Mouse (Mus musculus): ENCODE results near the gene Cct7. TPM values are rescaled to one million over a fixed set of nuclear protein-coding genes. Genes with fewer than 3 reads are reported as not detected.
A peak's percentile ranks its signal among the peaks of the same experiment; 100 is the strongest.
"Not testable (repeated sequence)": the region's sequence is repeated elsewhere in the genome, so short reads cannot be mapped to it uniquely, and the experiment has no call there.

The Cct7 gene
- polyA plus RNA-seq, 1 experiment: 96.7 TPM

DNA sequence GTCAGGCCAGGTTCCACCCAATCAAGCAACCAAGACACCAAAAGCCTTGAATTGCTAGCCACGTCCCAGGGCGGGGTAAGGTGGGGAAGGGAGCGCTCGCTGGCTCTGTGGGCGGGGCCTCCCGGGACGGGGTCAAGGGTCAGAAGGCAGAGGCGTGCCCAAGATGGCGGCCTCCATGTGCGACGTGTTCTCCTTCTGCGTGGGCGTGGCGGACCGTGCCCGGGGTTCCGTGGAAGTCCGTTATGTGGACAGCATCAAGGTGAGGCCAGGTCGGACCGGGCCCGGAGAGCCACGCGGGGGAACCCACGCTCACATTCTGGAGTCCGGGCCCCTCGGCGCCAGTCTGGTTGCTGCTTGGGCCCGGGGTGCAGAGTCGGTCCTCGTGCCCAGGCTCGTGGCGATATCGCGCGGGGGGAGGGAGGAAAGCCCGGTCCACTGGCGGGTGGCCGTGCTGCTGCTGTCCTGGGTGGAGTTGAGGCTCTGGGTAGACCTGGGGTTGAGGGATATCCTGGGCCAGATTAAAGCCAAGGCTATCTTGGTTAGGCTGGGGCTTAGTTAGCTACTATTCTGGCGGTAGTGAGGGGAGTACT, 19.4 kb upstream of the Cct7 start, which contains the start of gene Smyd5:
Gene Smyd5, plus strand, starts transcription at position 148 of the 590 bp plus-strand sequence.
- peaks cover 47% of the 10 kb centered on the region for H3K4me1 ChIP-seq (ENCODE audit: control insufficient read depth, insufficient read depth, low read length)
- H3K27ac ChIP-seq (ENCODE audit: insufficient read depth, low read depth, low read length): peak within 1 kb of the TSS; percentile 56
- peak within 1 kb of the TSS; percentile 77 for H3K4me3 ChIP-seq (ENCODE audit: insufficient read depth, low read length)
- TF ChIP-seq POLR2A (IDR thresholded peaks at IDR 0.05; ENCODE audit: borderline replicate concordance, low read depth, low read length) (no peak), CTCF (IDR thresholded peaks at IDR 0.05; ENCODE audit: low read depth, low read length) (no peak)

DNA sequence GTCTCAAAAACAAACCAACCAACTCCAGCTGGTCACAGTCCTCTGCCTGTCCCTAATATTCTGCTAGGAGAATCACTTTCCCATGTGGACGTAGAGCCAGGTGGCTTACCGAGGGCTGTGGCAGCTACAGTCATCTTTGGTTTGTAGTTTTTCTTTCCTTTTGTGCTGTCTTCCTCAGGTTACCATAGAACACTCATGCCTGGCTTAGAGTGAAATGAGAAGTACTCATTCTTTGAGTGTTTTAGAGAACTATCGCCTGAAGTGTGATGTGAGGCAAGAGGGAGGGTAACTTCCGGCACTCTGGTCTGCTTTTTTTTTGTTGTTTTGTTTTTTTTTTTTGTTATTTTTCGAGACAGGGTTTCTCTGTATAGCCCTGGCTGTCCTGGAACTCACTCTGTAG, 17.4 kb upstream of the Cct7 start:
- TF ChIP-seq CTCF (IDR thresholded peaks at IDR 0.05; ENCODE audit: low read depth, low read length): no peak
- peak overlapping the region; percentile 77 for H3K4me3 ChIP-seq (ENCODE audit: insufficient read depth, low read length)
- peaks cover 50% of the 10 kb centered on the region for H3K4me1 ChIP-seq (ENCODE audit: control insufficient read depth, insufficient read depth, low read length)
- H3K27ac ChIP-seq (ENCODE audit: insufficient read depth, low read depth, low read length): peak overlapping the region; percentile 56

DNA sequence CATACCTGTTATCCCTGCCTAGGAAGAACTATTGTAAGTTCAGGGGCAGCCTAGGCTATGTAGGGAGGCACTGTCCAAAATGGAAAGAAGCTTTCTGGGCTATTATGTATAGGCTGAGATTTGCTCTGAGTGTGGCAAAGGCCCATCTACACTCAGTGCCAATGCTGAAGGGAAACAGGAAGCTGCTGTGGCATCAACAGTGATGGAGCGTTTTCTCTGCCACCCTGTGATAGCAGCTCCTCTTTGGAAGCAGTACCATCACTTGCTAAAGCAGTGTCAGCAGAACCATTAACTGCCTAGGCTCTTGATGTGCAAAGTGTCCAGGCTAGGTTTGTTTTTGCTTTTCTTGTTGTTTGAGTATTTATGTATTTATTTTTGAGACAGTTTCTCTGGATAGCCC, 15.1 kb upstream of the Cct7 start:
- Histone ChIP-seq H3K27ac (ENCODE audit: insufficient read depth, low read depth, low read length) (peak overlapping the region; percentile 21; the same call in 1 of the 2 replicates), H3K4me3 (ENCODE audit: insufficient read depth, low read length) (no peak overlapping the region), H3K4me1 (ENCODE audit: control insufficient read depth, insufficient read depth, low read length) (peaks cover 41% of the 10 kb centered on the region)
- TF ChIP-seq CTCF (IDR thresholded peaks at IDR 0.05; ENCODE audit: low read depth, low read length) (no peak), POLR2A (IDR thresholded peaks at IDR 0.05; ENCODE audit: borderline replicate concordance, low read depth, low read length) (no peak)

DNA sequence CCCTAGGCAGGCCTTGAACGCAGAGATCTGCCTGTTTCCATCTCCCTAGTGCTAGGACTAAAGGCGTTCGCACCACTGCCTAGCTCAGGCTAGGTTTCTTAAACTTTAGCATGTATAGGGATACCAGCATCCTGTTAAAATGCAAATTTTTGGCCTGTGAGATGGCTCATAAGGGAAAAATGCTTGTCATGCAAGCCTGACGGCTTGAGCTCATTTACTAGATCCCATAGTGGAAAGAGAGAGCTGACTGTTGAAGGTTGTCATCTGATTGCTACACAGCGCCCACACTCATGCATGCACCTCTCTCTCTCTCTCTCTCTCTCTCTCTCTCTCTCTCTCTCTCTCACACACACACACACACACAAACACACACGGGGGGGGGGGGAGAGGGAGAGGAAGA, 14.7 kb upstream of the Cct7 start:
- no peak overlapping the region for H3K27ac ChIP-seq (ENCODE audit: insufficient read depth, low read depth, low read length)
- H3K4me1 ChIP-seq (ENCODE audit: control insufficient read depth, insufficient read depth, low read length): peaks cover 37% of the 10 kb centered on the region
- no peak overlapping the region for H3K4me3 ChIP-seq (ENCODE audit: insufficient read depth, low read length)
- TF ChIP-seq POLR2A (IDR thresholded peaks at IDR 0.05; ENCODE audit: borderline replicate concordance, low read depth, low read length) (no peak), CTCF (IDR thresholded peaks at IDR 0.05; ENCODE audit: low read depth, low read length) (no peak)

DNA sequence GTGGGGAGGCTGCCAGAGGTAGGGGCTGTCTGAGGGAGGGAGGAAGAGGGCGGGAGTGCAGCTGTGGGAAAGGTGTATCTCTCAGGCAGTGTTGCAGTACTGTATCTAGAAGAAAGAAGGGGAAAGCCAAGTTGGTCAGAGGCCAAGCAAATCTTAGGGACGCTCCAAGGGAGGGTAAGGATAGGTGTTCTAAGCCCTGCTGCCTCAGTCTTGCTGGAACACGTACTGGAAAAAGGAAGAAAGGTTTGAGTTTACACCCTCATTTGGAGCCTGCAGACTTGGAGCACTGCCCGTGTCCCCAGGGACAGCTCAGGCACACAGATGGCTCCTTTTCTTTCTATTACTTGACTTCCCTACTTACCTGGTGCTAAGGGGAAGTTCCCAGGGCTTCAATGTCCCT, 10.2 kb upstream of the Cct7 start:
- no peak for TF ChIP-seq CTCF (IDR thresholded peaks at IDR 0.05; ENCODE audit: low read depth, low read length)
- no peak for TF ChIP-seq POLR2A (IDR thresholded peaks at IDR 0.05; ENCODE audit: borderline replicate concordance, low read depth, low read length)
- no peak overlapping the region for H3K4me3 ChIP-seq (ENCODE audit: insufficient read depth, low read length)
- H3K27ac ChIP-seq (ENCODE audit: insufficient read depth, low read depth, low read length): no peak overlapping the region
- H3K4me1 ChIP-seq (ENCODE audit: control insufficient read depth, insufficient read depth, low read length): peaks cover 10% of the 10 kb centered on the region

DNA sequence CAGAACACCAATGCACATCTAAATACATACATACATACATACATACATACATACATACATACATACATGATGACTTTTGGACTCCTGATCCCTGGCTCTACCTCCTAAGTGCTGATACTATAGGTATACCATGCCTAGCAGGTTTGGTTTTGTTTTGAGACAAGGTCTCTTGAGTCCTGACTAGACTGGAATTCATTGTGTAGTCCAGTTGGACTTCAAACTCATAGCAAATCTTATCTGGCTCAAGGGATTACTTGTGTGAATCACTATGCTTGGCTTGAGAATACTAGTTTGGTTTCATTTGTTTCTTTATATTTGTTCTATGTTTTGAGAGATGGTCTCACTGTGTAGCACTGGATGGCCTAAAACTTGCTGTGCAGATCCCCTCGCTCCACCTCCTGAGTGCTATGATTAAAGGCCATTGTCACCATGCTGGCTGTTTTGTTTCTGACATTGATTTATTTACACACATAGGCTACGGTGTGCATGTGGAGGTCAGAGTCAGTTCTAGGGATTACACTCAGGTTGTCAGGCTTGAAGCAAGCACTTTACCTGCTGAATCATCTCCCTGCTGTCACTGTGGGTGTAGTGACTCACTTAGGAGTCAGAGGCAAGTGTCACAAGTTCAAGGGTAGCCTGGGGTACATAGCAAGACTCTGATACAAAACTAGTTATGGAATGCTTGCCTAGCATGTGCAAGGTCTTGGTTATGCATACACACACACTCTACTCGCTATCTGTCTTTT, 7.7 kb upstream of the Cct7 start:
- Histone ChIP-seq H3K27ac (ENCODE audit: insufficient read depth, low read depth, low read length) (no peak overlapping the region), H3K4me3 (ENCODE audit: insufficient read depth, low read length) (no peak overlapping the region), H3K4me1 (ENCODE audit: control insufficient read depth, insufficient read depth, low read length) (no peaks in the 10 kb centered on the region)
- TF ChIP-seq POLR2A (IDR thresholded peaks at IDR 0.05; ENCODE audit: borderline replicate concordance, low read depth, low read length) (no peak), CTCF (IDR thresholded peaks at IDR 0.05; ENCODE audit: low read depth, low read length) (no peak)

DNA sequence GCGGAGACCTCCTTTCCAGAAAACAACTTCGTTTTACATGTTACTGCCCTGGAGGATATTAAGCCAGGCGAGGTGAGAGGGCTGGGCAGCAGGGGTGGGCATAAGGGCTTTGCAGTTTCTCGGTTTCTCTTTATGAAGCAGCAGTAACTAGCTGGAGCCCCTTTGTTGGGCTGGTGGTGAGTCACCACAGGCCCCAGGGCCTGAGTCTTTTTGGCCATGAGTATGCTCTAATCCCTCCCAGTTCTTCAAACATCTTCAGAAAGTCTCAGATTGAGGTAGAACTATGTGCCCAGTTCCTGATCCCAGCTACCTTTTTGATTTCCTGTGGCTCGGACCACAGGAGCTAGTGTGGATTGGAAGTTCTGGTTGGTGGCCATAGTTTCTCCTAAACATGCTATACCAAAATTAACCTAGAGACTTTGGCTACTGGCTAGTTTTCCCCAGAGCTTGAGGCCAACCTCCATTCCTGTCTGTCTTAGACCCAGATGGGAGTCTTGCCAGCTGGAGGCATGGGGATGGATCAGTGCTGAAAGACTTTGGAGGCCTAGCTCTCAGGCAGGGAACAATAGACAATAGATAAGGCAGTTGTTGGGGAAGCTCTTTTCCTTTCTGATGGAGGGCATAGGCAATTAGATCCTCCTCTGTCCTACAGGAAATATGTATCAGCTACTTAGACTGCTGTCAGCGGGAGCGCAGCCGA, 6.9 kb upstream of the Cct7 start:
- H3K4me1 ChIP-seq (ENCODE audit: control insufficient read depth, insufficient read depth, low read length): no peaks in the 10 kb centered on the region
- no peak overlapping the region for H3K4me3 ChIP-seq (ENCODE audit: insufficient read depth, low read length)
- H3K27ac ChIP-seq (ENCODE audit: insufficient read depth, low read depth, low read length): no peak overlapping the region
- TF ChIP-seq CTCF (IDR thresholded peaks at IDR 0.05; ENCODE audit: low read depth, low read length): no peak
- TF ChIP-seq POLR2A (IDR thresholded peaks at IDR 0.05; ENCODE audit: borderline replicate concordance, low read depth, low read length): no peak

DNA sequence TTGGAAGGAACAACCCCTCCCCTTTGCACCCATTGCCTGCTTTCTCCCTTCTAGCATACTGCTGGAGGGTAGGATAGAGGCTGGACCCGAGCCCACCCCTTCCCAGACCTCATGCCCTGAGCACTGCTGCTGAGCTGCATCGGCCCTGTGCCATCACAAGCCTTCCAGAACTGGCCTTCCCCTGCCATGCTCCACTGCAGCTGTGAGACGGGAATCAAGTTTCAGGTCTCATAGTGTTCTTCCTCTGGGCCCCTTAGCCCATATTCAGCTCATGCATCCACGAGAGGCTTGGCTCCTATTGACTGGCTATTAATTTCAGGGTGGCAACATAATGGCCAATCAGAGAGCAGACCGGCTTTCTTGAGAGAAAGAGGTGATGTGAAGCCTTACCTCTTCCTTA, 6.0 kb upstream of the Cct7 start:
- H3K4me1 ChIP-seq (ENCODE audit: control insufficient read depth, insufficient read depth, low read length): no peaks in the 10 kb centered on the region
- H3K4me3 ChIP-seq (ENCODE audit: insufficient read depth, low read length): no peak overlapping the region
- H3K27ac ChIP-seq (ENCODE audit: insufficient read depth, low read depth, low read length): no peak overlapping the region
- no peak for TF ChIP-seq POLR2A (IDR thresholded peaks at IDR 0.05; ENCODE audit: borderline replicate concordance, low read depth, low read length)

DNA sequence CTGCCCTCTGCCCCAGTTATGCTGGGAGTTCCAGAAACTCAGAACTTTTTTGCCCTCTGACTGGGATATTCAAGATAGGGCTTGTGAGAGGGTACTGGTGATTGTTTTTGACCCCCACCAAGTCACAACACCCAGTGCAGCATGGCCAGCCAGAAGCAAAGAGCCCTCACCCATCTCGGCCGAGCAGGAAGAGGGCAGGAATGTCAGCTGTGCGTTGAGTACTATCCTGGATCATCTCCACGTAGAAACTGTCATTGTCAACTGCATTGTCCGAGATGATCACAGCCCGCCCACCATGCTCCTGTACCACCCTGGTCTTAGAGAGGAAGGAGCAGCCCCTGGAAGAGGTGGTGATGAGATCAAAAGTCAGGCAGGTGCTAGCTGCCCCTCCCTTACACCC, 4.0 kb upstream of the Cct7 start:
- Histone ChIP-seq H3K4me3 (ENCODE audit: insufficient read depth, low read length) (no peak overlapping the region), H3K27ac (ENCODE audit: insufficient read depth, low read depth, low read length) (no peak overlapping the region), H3K4me1 (ENCODE audit: control insufficient read depth, insufficient read depth, low read length) (no peaks in the 10 kb centered on the region)
- TF ChIP-seq POLR2A (IDR thresholded peaks at IDR 0.05; ENCODE audit: borderline replicate concordance, low read depth, low read length): no peak
- no peak for TF ChIP-seq CTCF (IDR thresholded peaks at IDR 0.05; ENCODE audit: low read depth, low read length)

DNA sequence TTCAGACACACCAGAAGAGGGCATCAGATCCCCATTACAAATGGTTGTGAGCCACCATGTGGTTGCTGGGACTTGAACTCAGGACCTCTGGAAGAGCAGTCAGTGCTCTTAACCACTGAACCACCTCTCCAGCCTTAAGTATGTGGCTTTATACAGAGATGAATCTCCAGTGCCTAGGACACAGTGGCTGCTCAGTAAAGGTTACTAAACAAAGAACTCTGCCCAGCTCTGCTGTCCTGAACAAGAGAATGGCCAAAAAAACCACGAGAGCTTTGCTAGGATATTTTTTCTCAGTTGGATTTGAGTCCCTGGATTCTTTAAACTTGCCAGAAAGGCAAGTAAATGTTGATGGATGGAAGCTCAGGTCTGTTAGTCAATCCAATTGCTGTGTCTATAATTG, 1.2 kb upstream of the Cct7 start:
- H3K27ac ChIP-seq (ENCODE audit: insufficient read depth, low read depth, low read length): not testable (repeated sequence)
- Histone ChIP-seq H3K4me1 (ENCODE audit: control insufficient read depth, insufficient read depth, low read length) (peaks cover 12% of the 10 kb centered on the region; the same call in 1 of the 2 replicates), H3K4me3 (ENCODE audit: insufficient read depth, low read length) (peak overlapping the region; percentile 99)

Measured in bone marrow macrophage, adult 2 months (primary cell).